Mouse (Mus musculus) left cerebral cortex, adult 18-20 months (tissue): ENCODE data around the gene Ankrd40. TPM values are rescaled to one million over a fixed set of nuclear protein-coding genes. Genes with fewer than 3 reads are reported as not detected.

Experiments
- DNase-seq, 2 experiments: peaks; one replicate each; pipeline ENCODE4 v3.0.0; 2021 to 2022; ENCODE audit warnings: low spot score in 2 of 2, mixed read lengths in 1 of 2
- long read RNA-seq, 2 experiments: library from polyadenylated mRNA; stranded (forward); transcript quantifications; one replicate each; pipeline ENCODE4 v2.0.0; 2021
- total RNA-seq, 2 experiments: library from RNA; stranded (reverse); gene quantifications; 2 replicates each; pipeline ENCODE4 v1.2.3; 2021

Ankrd40 gene
- 100 to 1,000 TPM; 123 to 141 TPM for total RNA-seq
- long read RNA-seq, experiment 1, transcript Ankrd40-203 (5 exons, 3,487 nt) = major isoform, 234 of 269 reads
- long read RNA-seq, experiment 1, transcript Ankrd40-202 (5 exons, 1,477 nt) = minor isoform, 5 of 269 reads
- long read RNA-seq, experiment 1, partial matches to known transcripts = 23 of 269 reads
- long read RNA-seq, experiment 1, other reads (novel, unspliced or antisense) = 2 of 269 reads
- long read RNA-seq, experiment 2, transcript Ankrd40-203 (5 exons, 3,487 nt) = major isoform, 133 of 155 reads
- long read RNA-seq, experiment 2, partial matches to known transcripts = 3 of 155 reads
- long read RNA-seq, experiment 2, other reads (novel, unspliced or antisense) = 15 of 155 reads

- peak; percentile 96 to 98 for DNase-seq
Observed at GRCm38 (mm10) chr11:94327693-94328643, at the start of gene Ankrd40. Ankrd40 (plus strand) TSS chr11:94328001.

- no peak for DNase-seq
Observed at GRCm38 (mm10) chr11:94281199-94282181, 46.3 kb upstream of the Ankrd40 start, which contains the start of gene Gm21885. Gm21885 (plus strand) TSS chr11:94281873.

GRCm38 (mm10) chr11:94282291-94282690 is 45.5 kb upstream of the Ankrd40 start:
- DNase-seq = no peak

DNA sequence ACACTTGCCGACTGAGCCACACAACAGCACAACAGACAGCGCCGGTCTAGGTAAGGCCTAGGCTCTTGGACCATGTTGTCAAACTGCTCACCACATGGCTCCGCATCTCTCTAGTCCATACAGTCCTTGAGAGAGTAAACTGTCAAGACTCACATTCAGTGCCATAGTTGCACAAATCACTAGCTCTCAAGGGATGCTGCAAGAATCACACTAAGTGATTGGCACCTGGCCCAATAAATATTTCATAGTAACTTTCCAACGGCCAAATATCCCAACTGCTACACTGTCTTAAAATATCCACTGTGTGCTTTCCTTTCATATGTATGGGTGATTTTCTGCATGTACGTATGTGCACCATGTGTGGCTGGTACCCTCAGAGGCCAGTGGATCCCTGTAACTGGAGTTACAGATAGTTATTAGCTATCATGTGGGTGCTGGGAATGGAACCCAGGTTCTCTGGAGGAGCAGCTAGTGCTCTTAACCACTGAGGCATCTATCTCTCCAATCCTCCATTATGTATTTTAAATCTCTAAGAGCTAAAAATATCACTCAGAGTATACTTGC is 44.2 kb upstream of the Ankrd40 start:
- DNase-seq = no peak

DNA sequence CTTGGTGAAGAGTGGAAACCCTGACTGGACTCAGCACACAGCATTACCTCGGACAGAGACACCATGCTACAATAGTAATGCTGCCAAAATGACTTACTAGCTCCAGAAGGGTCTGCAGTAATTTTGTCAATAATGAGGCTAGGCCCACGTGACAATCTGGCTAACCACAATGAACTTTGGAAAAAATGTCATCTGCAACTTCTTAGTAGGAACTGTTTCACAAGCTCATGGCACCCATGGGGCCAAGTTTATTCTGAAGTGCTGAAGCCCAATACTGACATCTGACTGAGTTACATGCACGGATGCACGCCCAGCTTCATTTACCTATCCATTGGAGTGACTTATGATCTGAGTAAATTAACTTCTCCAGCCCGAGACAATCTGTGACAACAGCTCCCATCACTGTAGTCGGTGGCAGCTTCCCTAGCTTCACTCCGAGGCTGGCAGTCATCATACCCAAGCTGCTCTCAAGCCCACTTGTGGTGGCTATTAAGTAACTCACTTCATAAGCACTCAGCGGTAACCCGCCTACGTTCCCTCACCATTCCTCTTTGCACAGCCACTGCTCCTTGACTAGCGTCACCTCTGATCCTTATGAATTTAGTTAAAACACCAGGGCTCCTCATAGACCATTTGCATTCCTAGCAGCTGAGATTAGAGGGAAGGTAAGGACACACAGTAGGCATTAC is 41.8 kb upstream of the Ankrd40 start:
- no peak for DNase-seq

DNA sequence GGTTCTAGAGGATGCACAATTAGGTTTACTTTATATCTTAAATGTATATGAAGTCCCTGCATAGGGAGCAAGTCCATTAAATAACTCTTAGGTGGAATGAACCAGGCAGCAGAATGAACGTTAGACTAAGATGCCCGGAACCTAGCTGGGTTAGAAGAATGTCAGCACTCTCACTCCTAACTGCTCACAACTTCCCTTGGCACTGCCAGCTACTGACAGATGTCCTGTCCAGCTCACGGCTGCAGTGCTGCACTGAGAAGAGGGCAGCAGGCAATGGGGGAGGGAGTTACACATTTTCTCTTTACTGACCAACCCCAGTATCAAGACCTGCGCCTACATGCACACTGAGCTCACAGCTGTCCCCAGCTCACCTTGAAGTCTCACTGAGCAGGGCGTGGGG is 40.7 kb upstream of the Ankrd40 start:
- no peak for DNase-seq

- no peak for DNase-seq
Observed at GRCm38 (mm10) chr11:94290062-94290740, 37.6 kb upstream of the Ankrd40 start.

GRCm38 (mm10) chr11:94294996-94295845 is 32.6 kb upstream of the Ankrd40 start:
- DNase-seq = no peak

GRCm38 (mm10) chr11:94312733-94313132 is 15.1 kb upstream of the Ankrd40 start:
- no peak for DNase-seq

- no peak for DNase-seq
Observed at GRCm38 (mm10) chr11:94314098-94314652, 13.6 kb upstream of the Ankrd40 start.

DNA sequence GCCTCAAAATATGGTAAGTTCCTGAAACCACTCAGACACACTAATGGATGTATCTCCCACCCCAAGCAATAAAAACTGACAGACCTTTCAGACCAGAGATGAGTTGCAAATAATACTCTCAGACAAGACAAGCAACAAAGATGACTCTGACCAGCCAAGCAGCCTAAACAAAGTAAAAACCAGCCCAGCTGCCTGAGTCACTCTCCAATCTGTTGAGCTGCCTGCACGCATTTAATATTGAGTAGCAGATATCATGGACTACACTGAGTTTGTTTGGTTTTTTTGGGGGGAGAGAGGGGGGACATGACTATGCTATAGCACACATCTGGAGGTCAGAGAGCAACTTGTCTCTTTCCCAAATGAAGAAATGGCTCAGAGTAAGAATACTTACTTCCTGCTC is 12.5 kb upstream of the Ankrd40 start:
- DNase-seq = no peak

GRCm38 (mm10) chr11:94316528-94316927 is 11.3 kb upstream of the Ankrd40 start:
- no peak for DNase-seq

DNA sequence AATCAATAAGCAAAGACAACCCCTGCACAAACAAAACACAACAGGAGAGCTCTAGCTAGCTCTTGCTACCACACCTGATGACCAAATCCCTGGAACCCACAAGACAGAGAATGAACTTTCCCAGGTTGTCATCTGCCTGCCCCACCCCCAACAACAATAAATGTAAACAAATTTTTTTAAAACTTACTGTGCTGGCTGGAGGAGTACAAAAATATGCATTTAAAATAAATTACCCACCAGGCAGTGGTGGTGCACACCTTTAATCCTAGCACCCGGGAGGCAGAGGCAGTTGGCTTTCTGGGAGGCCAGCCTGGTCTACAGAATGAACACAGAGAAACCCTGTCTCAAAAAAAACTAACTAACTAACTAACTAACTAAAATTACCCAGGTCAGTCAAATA is 10.8 kb upstream of the Ankrd40 start:
- DNase-seq = no peak

DNA sequence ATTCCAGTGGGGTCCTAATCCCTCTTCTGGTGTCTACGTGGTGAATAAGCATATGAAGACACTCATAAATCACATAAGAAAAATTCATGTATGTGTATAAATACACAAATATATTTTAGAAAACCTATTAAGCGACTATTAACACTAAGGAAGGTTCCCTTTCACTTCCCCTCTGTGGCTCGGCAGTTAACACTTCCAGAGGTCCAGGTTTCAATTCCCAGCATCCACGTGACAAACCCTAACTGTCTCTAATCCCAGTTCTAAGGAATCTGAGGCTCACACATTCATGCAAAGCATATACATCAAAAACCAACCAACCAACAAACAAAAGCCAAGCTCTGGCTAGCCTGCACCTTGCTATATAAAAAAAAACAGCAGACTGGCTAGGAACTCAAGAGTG is 10.3 kb upstream of the Ankrd40 start:
- DNase-seq = no peak

- no peak for DNase-seq
Observed at GRCm38 (mm10) chr11:94318056-94318455, 9.7 kb upstream of the Ankrd40 start.

- DNase-seq = peak in 1 of 2 experiments; percentile 40
Observed at GRCm38 (mm10) chr11:94320969-94321930, 6.6 kb upstream of the Ankrd40 start.

DNA sequence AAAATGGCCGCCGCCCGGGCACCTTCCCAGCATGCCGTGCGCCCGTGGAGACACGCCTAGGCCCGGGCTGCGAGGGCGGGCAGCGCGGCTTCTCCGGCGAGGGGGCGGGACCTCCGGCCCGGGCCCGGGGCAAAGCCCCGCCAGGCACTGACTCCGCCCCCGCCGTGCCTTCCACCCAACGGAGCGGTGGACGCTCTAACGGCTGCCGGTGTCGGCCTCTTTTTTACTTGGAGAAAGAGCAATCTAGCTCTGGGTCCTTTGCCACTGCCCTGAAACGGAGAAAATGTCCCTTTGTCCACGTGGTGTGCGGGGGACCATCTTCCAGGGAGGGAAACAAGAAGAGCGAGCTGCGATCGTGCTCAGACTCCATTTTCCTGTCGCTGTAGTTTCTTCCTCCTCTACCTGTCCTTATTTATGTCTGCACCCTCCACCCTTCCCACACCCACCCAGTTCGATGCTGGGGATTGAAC is 5.8 kb upstream of the Ankrd40 start, which contains the start of gene Luc7l3:
TSS of gene Luc7l3 (minus strand) at position 58 of the 470 bp plus-strand sequence.
- peak; percentile 96 to 98 for DNase-seq
